Mouse (Mus musculus) kidney, postnatal 36 days (tissue): Measurements from ENCODE around the gene Sp110.
"Not testable (repeated sequence)": the region's sequence is repeated elsewhere in the genome, so short reads cannot be mapped to it uniquely, and the experiment has no call there.

ENCODE experiments used
- DNase-seq, 2 experiments: peaks; one replicate each; pipeline ENCODE4 v3.0.0; 2021 to 2022; ENCODE audit warnings: mixed read lengths in 2 of 2

Sp110 gene

GRCm38 (mm10) chr1:85598271-85599012 lies at the start of gene Sp110:
TSS of gene Sp110 (minus strand) at chr1:85598817.
- DNase-seq: peak; percentile 14 to 36

- not testable (repeated sequence) for DNase-seq
Observed at GRCm38 (mm10) chr1:85638144-85638543, 39.5 kb upstream of the Sp110 start.

- not testable (repeated sequence) for DNase-seq
Observed at GRCm38 (mm10) chr1:85636936-85637335, 38.3 kb upstream of the Sp110 start.

GRCm38 (mm10) chr1:85618689-85619088 lies 20.1 kb upstream of the Sp110 start:
- DNase-seq: not testable (repeated sequence)

GRCm38 (mm10) chr1:85617161-85617560 lies 18.5 kb upstream of the Sp110 start:
- DNase-seq: not testable (repeated sequence)

GRCm38 (mm10) chr1:85615819-85616218 lies 17.2 kb upstream of the Sp110 start:
- DNase-seq: not testable (repeated sequence)

GRCm38 (mm10) chr1:85615096-85615495 lies 16.5 kb upstream of the Sp110 start:
- DNase-seq: not testable (repeated sequence)

GRCm38 (mm10) chr1:85610581-85610980 lies 12.0 kb upstream of the Sp110 start:
- DNase-seq: not testable (repeated sequence)

- DNase-seq: not testable (repeated sequence)
Observed at GRCm38 (mm10) chr1:85608361-85608760, 9.7 kb upstream of the Sp110 start.

GRCm38 (mm10) chr1:85604341-85604740 lies 5.7 kb upstream of the Sp110 start:
- not testable (repeated sequence) for DNase-seq

- DNase-seq: peak; percentile 10 to 13
Observed at GRCm38 (mm10) chr1:85600794-85601193, 2.2 kb upstream of the Sp110 start.

- DNase-seq: not testable (repeated sequence)
Observed at GRCm38 (mm10) chr1:85600078-85600477, 1.5 kb upstream of the Sp110 start, which contains the start of gene Sp140. TSS of gene Sp140 (plus strand) at chr1:85600378.

GRCm38 (mm10) chr1:85592526-85592925 lies 6.1 kb downstream of the Sp110 start:
- not testable (repeated sequence) for DNase-seq

GRCm38 (mm10) chr1:85588697-85589096 lies 9.9 kb downstream of the Sp110 start:
- not testable (repeated sequence) for DNase-seq

- not testable (repeated sequence) for DNase-seq
Observed at GRCm38 (mm10) chr1:85581518-85581917, 17.1 kb downstream of the Sp110 start.

GRCm38 (mm10) chr1:85580578-85580977 lies 18.0 kb downstream of the Sp110 start:
- DNase-seq: not testable (repeated sequence)

GRCm38 (mm10) chr1:85580148-85580534 lies 18.5 kb downstream of the Sp110 start:
- DNase-seq: not testable (repeated sequence)

- not testable (repeated sequence) for DNase-seq
Observed at GRCm38 (mm10) chr1:85579199-85580147, 19.1 kb downstream of the Sp110 start.

GRCm38 (mm10) chr1:85578372-85579010 lies 20.1 kb downstream of the Sp110 start:
- not testable (repeated sequence) for DNase-seq

GRCm38 (mm10) chr1:85575376-85575775 lies 23.2 kb downstream of the Sp110 start, which contains the start of gene G530012D18Rik:
TSS of gene G530012D18Rik (plus strand) at chr1:85575676.
- DNase-seq: not testable (repeated sequence)

- DNase-seq: not testable (repeated sequence)
Observed at GRCm38 (mm10) chr1:85573554-85573953, 25.1 kb downstream of the Sp110 start.

GRCm38 (mm10) chr1:85555261-85555660 lies 43.4 kb downstream of the Sp110 start:
- peak in 1 of 2 experiments; percentile 15 for DNase-seq
